Mouse (Mus musculus) E14TG2a.4 (cell line): ENCODE results near the gene Btf3l4.

Experiments
- CTCF ChIP-seq: conservative IDR thresholded peaks from 2 replicates; pipeline ENCODE4 v1.5.1; 2014; ENCODE audit warnings: low read length
- POU5F1 ChIP-seq: IDR thresholded peaks from 2 replicates; pipeline ENCODE4 v1.6.1; 2014; ENCODE audit warnings: low read length, borderline replicate concordance

DNA sequence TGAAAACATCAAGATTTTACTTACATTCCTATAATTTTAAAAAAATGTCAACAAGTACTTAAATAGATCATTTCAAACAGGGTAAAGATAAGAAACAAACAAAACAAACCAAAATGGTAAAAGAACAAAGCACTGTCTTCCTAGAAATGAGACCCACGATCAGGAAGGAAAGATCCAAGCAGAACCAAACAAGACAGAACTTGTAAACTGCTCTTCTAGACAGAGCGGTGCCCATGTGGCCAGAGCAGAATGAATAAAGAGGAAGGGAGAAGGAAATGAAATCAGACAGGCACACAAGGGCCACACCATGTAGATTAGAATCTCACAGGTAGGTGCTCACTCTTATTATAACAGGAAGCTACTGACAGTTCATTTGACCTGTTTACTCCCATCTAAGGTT is 6.8 kb downstream of the Btf3l4 start:
- TF ChIP-seq CTCF: no peak
- no peak for TF ChIP-seq POU5F1
